Mouse (Mus musculus): ENCODE data around the gene Ube2n. TPM values are rescaled to one million over a fixed set of nuclear protein-coding genes. Genes with fewer than 3 reads are reported as not detected.

Ube2n gene
- polyA plus RNA-seq, 1 experiment from 2014 or later = 371 TPM

GRCm38 (mm10) chr10:95569441-95569840, 54.5 kb downstream of the Ube2n start:
- Histone ChIP-seq H3K9ac (no peak overlapping the region), H3K4me2 (replicated peaks) (no peak overlapping the region), H3K4me3 (replicated peaks; ENCODE audit: low read length) (no peak overlapping the region), H3K9me3 (ENCODE audit: control insufficient read depth, low read length) (no peaks in the 10 kb centered on the region), H3K36me3 (replicated peaks; ENCODE audit: control insufficient read depth, insufficient read depth) (no peaks in the 10 kb centered on the region), H3K27ac (no peak overlapping the region), H3K4me1 (replicated peaks; ENCODE audit: control insufficient read depth, insufficient read depth, low read length) (no peaks in the 10 kb centered on the region), H3K27me3 (ENCODE audit: control insufficient read depth, insufficient read depth, low read length) (no peaks in the 10 kb centered on the region)
- DNase-seq (ENCODE audit: low spot score) (no peak), ATAC-seq (ENCODE audit: low FRiP score) (no peak)
- 78% methylated on average over 2 of the region's 2 CpGs for WGBS

- DNase-seq (ENCODE audit: low spot score) (no peak), ATAC-seq (ENCODE audit: low FRiP score) (no peak)
- Histone ChIP-seq H3K4me3 (replicated peaks; ENCODE audit: low read length) (no peak overlapping the region), H3K9ac (no peak overlapping the region), H3K36me3 (replicated peaks; ENCODE audit: control insufficient read depth, insufficient read depth) (no peaks in the 10 kb centered on the region), H3K9me3 (ENCODE audit: control insufficient read depth, low read length) (no peaks in the 10 kb centered on the region), H3K27ac (no peak overlapping the region), H3K27me3 (ENCODE audit: control insufficient read depth, insufficient read depth, low read length) (no peaks in the 10 kb centered on the region), H3K4me2 (replicated peaks) (no peak overlapping the region), H3K4me1 (replicated peaks; ENCODE audit: control insufficient read depth, insufficient read depth, low read length) (0 out of 2 replicates have a peak, but pooled peaks cover 8% of the 10 kb centered on the region)
- WGBS = 73% methylated on average over 4 of the region's 4 CpGs
Observed at GRCm38 (mm10) chr10:95574994-95575393, 60.0 kb downstream of the Ube2n start.

GRCm38 (mm10) chr10:95575839-95576380, 61.0 kb downstream of the Ube2n start:
- 72% methylated on average over 10 of the region's 10 CpGs for WGBS
- Histone ChIP-seq H3K4me3 (replicated peaks; ENCODE audit: low read length) (no peak overlapping the region), H3K36me3 (replicated peaks; ENCODE audit: control insufficient read depth, insufficient read depth) (no peaks in the 10 kb centered on the region), H3K27me3 (ENCODE audit: control insufficient read depth, insufficient read depth, low read length) (no peaks in the 10 kb centered on the region), H3K9ac (no peak overlapping the region), H3K27ac (no peak overlapping the region), H3K4me1 (replicated peaks; ENCODE audit: control insufficient read depth, insufficient read depth, low read length) (0 out of 2 replicates have a peak, but pooled peaks cover 8% of the 10 kb centered on the region), H3K4me2 (replicated peaks) (no peak overlapping the region), H3K9me3 (ENCODE audit: control insufficient read depth, low read length) (no peaks in the 10 kb centered on the region)
- ATAC-seq (ENCODE audit: low FRiP score) (no peak), DNase-seq (ENCODE audit: low spot score) (no peak)

- ATAC-seq (ENCODE audit: low FRiP score) (no peak), DNase-seq (ENCODE audit: low spot score) (no peak)
- 0 out of 2 replicates have a peak, but pooled peaks cover 8% of the 10 kb centered on the region for H3K4me1 ChIP-seq (replicated peaks; ENCODE audit: control insufficient read depth, insufficient read depth, low read length)
- H3K36me3 ChIP-seq (replicated peaks; ENCODE audit: control insufficient read depth, insufficient read depth) = no peaks in the 10 kb centered on the region
- no peaks in the 10 kb centered on the region for H3K9me3 ChIP-seq (ENCODE audit: control insufficient read depth, low read length)
- no peak overlapping the region for H3K9ac ChIP-seq
- 44% methylated on average over 14 of the region's 14 CpGs for WGBS
- H3K27ac ChIP-seq = 0 out of 2 replicates have a peak overlapping the region, but pooled peaks have one; percentile 11
- H3K4me3 ChIP-seq (replicated peaks; ENCODE audit: low read length) = no peak overlapping the region
- no peak overlapping the region for H3K4me2 ChIP-seq (replicated peaks)
- H3K27me3 ChIP-seq (ENCODE audit: control insufficient read depth, insufficient read depth, low read length) = no peaks in the 10 kb centered on the region
Observed at GRCm38 (mm10) chr10:95576876-95577566, 62.1 kb downstream of the Ube2n start.

- Histone ChIP-seq H3K27ac (peak overlapping the region; percentile 11; the same call in 1 of the 2 replicates), H3K4me3 (replicated peaks; ENCODE audit: low read length) (no peak overlapping the region), H3K27me3 (ENCODE audit: control insufficient read depth, insufficient read depth, low read length) (no peaks in the 10 kb centered on the region), H3K4me2 (replicated peaks) (no peak overlapping the region), H3K9ac (no peak overlapping the region), H3K36me3 (replicated peaks; ENCODE audit: control insufficient read depth, insufficient read depth) (no peaks in the 10 kb centered on the region), H3K4me1 (replicated peaks; ENCODE audit: control insufficient read depth, insufficient read depth, low read length) (0 out of 2 replicates have a peak, but pooled peaks cover 8% of the 10 kb centered on the region), H3K9me3 (ENCODE audit: control insufficient read depth, low read length) (no peaks in the 10 kb centered on the region)
- no peak for DNase-seq (ENCODE audit: low spot score)
- 0 out of 2 replicates have a peak, but pooled peaks have one; percentile 14 for ATAC-seq (ENCODE audit: low FRiP score)
- 23% methylated on average over 4 of the region's 4 CpGs for WGBS
Observed at GRCm38 (mm10) chr10:95577567-95577950, 62.6 kb downstream of the Ube2n start.

- WGBS = 92% methylated on average over 6 of the region's 6 CpGs
- no peaks in the 10 kb centered on the region for H3K4me1 ChIP-seq (replicated peaks; ENCODE audit: control insufficient read depth, insufficient read depth, low read length)
- no peaks in the 10 kb centered on the region for H3K27me3 ChIP-seq (ENCODE audit: control insufficient read depth, insufficient read depth, low read length)
- H3K9ac ChIP-seq = no peak overlapping the region
- H3K9me3 ChIP-seq (ENCODE audit: control insufficient read depth, low read length) = peaks cover 6% of the 10 kb centered on the region; the same call in 1 of the 2 replicates
- no peak overlapping the region for H3K27ac ChIP-seq
- H3K36me3 ChIP-seq (replicated peaks; ENCODE audit: control insufficient read depth, insufficient read depth) = no peaks in the 10 kb centered on the region
- H3K4me3 ChIP-seq (replicated peaks; ENCODE audit: low read length) = no peak overlapping the region
- ATAC-seq (ENCODE audit: low FRiP score) (no peak), DNase-seq (ENCODE audit: low spot score) (no peak)
- no peak overlapping the region for H3K4me2 ChIP-seq (replicated peaks)
Observed at GRCm38 (mm10) chr10:95585554-95585953, 70.6 kb downstream of the Ube2n start.

- no peak overlapping the region for H3K4me2 ChIP-seq (replicated peaks)
- no peak overlapping the region for H3K9ac ChIP-seq
- ATAC-seq (ENCODE audit: low FRiP score) = no peak
- H3K4me3 ChIP-seq (replicated peaks; ENCODE audit: low read length) = no peak overlapping the region
- WGBS = 52% methylated on average over 8 of the region's 8 CpGs
- no peak for DNase-seq (ENCODE audit: low spot score)
- H3K36me3 ChIP-seq (replicated peaks; ENCODE audit: control insufficient read depth, insufficient read depth) = no peaks in the 10 kb centered on the region
- H3K4me1 ChIP-seq (replicated peaks; ENCODE audit: control insufficient read depth, insufficient read depth, low read length) = no peaks in the 10 kb centered on the region
- H3K9me3 ChIP-seq (ENCODE audit: control insufficient read depth, low read length) = peaks cover 6% of the 10 kb centered on the region; the same call in 1 of the 2 replicates
- H3K27me3 ChIP-seq (ENCODE audit: control insufficient read depth, insufficient read depth, low read length) = no peaks in the 10 kb centered on the region
- peak overlapping the region; percentile 53 for H3K27ac ChIP-seq
Observed at GRCm38 (mm10) chr10:95587509-95588220, 72.7 kb downstream of the Ube2n start.

GRCm38 (mm10) chr10:95589196-95589595, 74.3 kb downstream of the Ube2n start:
- DNase-seq (ENCODE audit: low spot score) = no peak
- Histone ChIP-seq H3K27me3 (ENCODE audit: control insufficient read depth, insufficient read depth, low read length) (no peaks in the 10 kb centered on the region), H3K4me2 (replicated peaks) (no peak overlapping the region)

GRCm38 (mm10) chr10:95590196-95590595, 75.3 kb downstream of the Ube2n start:
- no peak overlapping the region for H3K9ac ChIP-seq

More at GRCm38 (mm10) chr10:95589196-95589595, 74.3 kb downstream of the Ube2n start:
- Histone ChIP-seq H3K4me1 (replicated peaks; ENCODE audit: control insufficient read depth, insufficient read depth, low read length) (no peaks in the 10 kb centered on the region), H3K4me3 (replicated peaks; ENCODE audit: low read length) (no peak overlapping the region), H3K27ac (no peak overlapping the region), H3K9me3 (ENCODE audit: control insufficient read depth, low read length) (peaks cover 6% of the 10 kb centered on the region; the same call in 1 of the 2 replicates), H3K36me3 (replicated peaks; ENCODE audit: control insufficient read depth, insufficient read depth) (no peaks in the 10 kb centered on the region), H3K9ac (no peak overlapping the region)
- no peak for ATAC-seq (ENCODE audit: low FRiP score)
- WGBS = 91% methylated on average over 4 of the region's 4 CpGs

More at GRCm38 (mm10) chr10:95590196-95590595, 75.3 kb downstream of the Ube2n start:
- WGBS = 87% methylated on average over 6 of the region's 6 CpGs
- H3K27me3 ChIP-seq (ENCODE audit: control insufficient read depth, insufficient read depth, low read length) = 0 out of 2 replicates have a peak, but pooled peaks cover 2% of the 10 kb centered on the region
- H3K4me1 ChIP-seq (replicated peaks; ENCODE audit: control insufficient read depth, insufficient read depth, low read length) = no peaks in the 10 kb centered on the region
- DNase-seq (ENCODE audit: low spot score) (no peak), ATAC-seq (ENCODE audit: low FRiP score) (no peak)
- peaks cover 6% of the 10 kb centered on the region; the same call in 1 of the 2 replicates for H3K9me3 ChIP-seq (ENCODE audit: control insufficient read depth, low read length)
- H3K4me2 ChIP-seq (replicated peaks) = no peak overlapping the region
- no peak overlapping the region for H3K4me3 ChIP-seq (replicated peaks; ENCODE audit: low read length)
- H3K36me3 ChIP-seq (replicated peaks; ENCODE audit: control insufficient read depth, insufficient read depth) = no peaks in the 10 kb centered on the region
- no peak overlapping the region for H3K27ac ChIP-seq
